ENCODE assay signal across 27 mouse cellular contexts in genomic region chr15:93812011-93812410, GRCm38 (mm10).
DNase-seq lines count a peak whose midpoint lies in the region; ATAC-seq and TF ChIP-seq lines count a peak whose summit lies in the region.
"Had no signal": no experiment of that assay in that cellular context is flagged by ENCODE, and none has a peak within 500 bp of the region (broad histone marks: within the 10 kb centered on the region; RNA-seq: fewer than 3 reads in every experiment).

No protein-coding gene starts in this region.

- TF ChIP-seq CTCF in kidney, postnatal 0 days (IDR thresholded peaks at IDR 0.05; ENCODE audit: low read depth), result no peak
- TF ChIP-seq CTCF in layer of hippocampus, adult 2 months (conservative IDR thresholded peaks at IDR 0.05), result no peak

- peak; percentile 16 for DNase-seq in kidney, postnatal 0 days (ENCODE audit: low spot score)
- DNase-seq in kidney, adult 18-20 months, result no peak
- DNase-seq in embryo, embryonic 10.5 days (ENCODE audit: low spot score), result peak; percentile 56
- DNase-seq in embryo, embryonic 9.5 days (ENCODE audit: extremely low spot score), result peak; percentile 41
- peak; percentile 61 for DNase-seq in mesoderm, embryonic 11.5 days (ENCODE audit: low read depth, low spot score)
- DNase-seq in layer of hippocampus, adult 2 months (ENCODE audit: low spot score in 2 of 2), result no peak
- DNase-seq in right cerebral cortex, postnatal 25 days, result no peak
- DNase-seq: adrenal gland, adult 8-10 months; adrenal gland, postnatal 25 days; cerebellum, adult 11-12 months; cerebellum, adult 8-10 months; cerebellum, postnatal 10 days; cerebellum, postnatal 36 days; forebrain, postnatal 0 days; gastrocnemius, postnatal 25 days; heart, adult 18-20 months; heart, postnatal 10 days; heart, postnatal 36 days had no signal

- no peaks in the 10 kb centered on the region for H3K4me1 ChIP-seq in kidney, postnatal 0 days (replicated peaks; ENCODE audit: insufficient read depth, low read length)
- H3K4me1 ChIP-seq: embryonic facial prominence, embryonic 12.5 days; embryonic facial prominence, embryonic 15.5 days; heart, embryonic 12.5 days; heart, embryonic 15.5 days; hindbrain, embryonic 13.5 days had no signal

- H3K27ac ChIP-seq in kidney, postnatal 0 days, result no peak overlapping the region
- H3K27ac ChIP-seq in layer of hippocampus, adult 2 months, result no peak overlapping the region
- H3K27ac ChIP-seq: embryonic facial prominence, embryonic 12.5 days; embryonic facial prominence, embryonic 15.5 days; heart, embryonic 15.5 days; hindbrain, embryonic 10.5 days; hindbrain, embryonic 13.5 days had no signal

- ATAC-seq in kidney, postnatal 0 days (replicated peaks; ENCODE audit: low FRiP score, low read depth), result no peak
- ATAC-seq: CD4-positive, CD25-positive, alpha-beta regulatory T cell, adult 4 months; forebrain, embryonic 14.5 days; forebrain, postnatal 0 days; hindbrain, embryonic 16.5 days had no signal

- no peak overlapping the region for H3K4me2 ChIP-seq in kidney, postnatal 0 days (ENCODE audit: low read length)
- H3K4me2 ChIP-seq: embryonic facial prominence, embryonic 12.5 days; embryonic facial prominence, embryonic 15.5 days; heart, embryonic 12.5 days; heart, embryonic 15.5 days; hindbrain, embryonic 13.5 days had no signal

- no peaks in the 10 kb centered on the region for H3K27me3 ChIP-seq in kidney, postnatal 0 days (ENCODE audit: insufficient read depth, low read length)
- H3K27me3 ChIP-seq: embryonic facial prominence, embryonic 12.5 days; embryonic facial prominence, embryonic 15.5 days; heart, embryonic 12.5 days; heart, embryonic 15.5 days; hindbrain, embryonic 13.5 days had no signal

- WGBS in kidney, postnatal 0 days, result 22% methylated on average over 7 of the region's 7 CpGs

- peaks cover 4% of the 10 kb centered on the region; the same call in 1 of the 2 replicates for H3K9me3 ChIP-seq in kidney, postnatal 0 days (replicated peaks; ENCODE audit: low read length)
- H3K9me3 ChIP-seq: embryonic facial prominence, embryonic 12.5 days; heart, embryonic 15.5 days had no signal

- no peak overlapping the region for H3K9ac ChIP-seq in kidney, postnatal 0 days (ENCODE audit: low read depth, low read length)
- H3K9ac ChIP-seq: embryonic facial prominence, embryonic 12.5 days; embryonic facial prominence, embryonic 15.5 days; forebrain, postnatal 0 days; heart, embryonic 12.5 days; heart, embryonic 15.5 days; hindbrain, embryonic 13.5 days had no signal

- H3K4me3 ChIP-seq in kidney, postnatal 0 days (replicated peaks; ENCODE audit: low read depth, low read length), result no peak overlapping the region
- no peak overlapping the region for H3K4me3 ChIP-seq in layer of hippocampus, adult 2 months
- H3K4me3 ChIP-seq: embryonic facial prominence, embryonic 12.5 days; embryonic facial prominence, embryonic 15.5 days; heart, embryonic 12.5 days; heart, embryonic 15.5 days; hindbrain, embryonic 10.5 days; hindbrain, embryonic 13.5 days had no signal

- no peaks in the 10 kb centered on the region for H3K36me3 ChIP-seq in kidney, postnatal 0 days (ENCODE audit: insufficient read depth, low read length)
- H3K36me3 ChIP-seq: embryonic facial prominence, embryonic 12.5 days; embryonic facial prominence, embryonic 15.5 days; heart, embryonic 12.5 days; heart, embryonic 15.5 days; hindbrain, embryonic 10.5 days; hindbrain, embryonic 13.5 days had no signal

Comparison
In these comparisons a context has a peak if more than half of its experiments do, and no peak if none do; other contexts are left out.
1. DNase-seq: peak in kidney, postnatal 0 days (single experiment), embryo, embryonic 10.5 days (single experiment), embryo, embryonic 9.5 days (single experiment) and mesoderm, embryonic 11.5 days (single experiment); none in kidney, adult 18-20 months (single experiment), layer of hippocampus, adult 2 months (0 of 2) and right cerebral cortex, postnatal 25 days (single experiment).